Mouse (Mus musculus) heart, adult 2 months (tissue): ENCODE measurements around the gene Oprm1.

Experiments
- CTCF ChIP-seq: fragments of 200-600 bp; IDR thresholded peaks from 2 replicates; pipeline ENCODE4 v1.8.1; 2022; ENCODE audit warnings: antibody characterized with exemption, mild to moderate bottlenecking, moderate library complexity
- POLR2A ChIP-seq: fragments of 200-500 bp; IDR thresholded peaks from 2 replicates; pipeline ENCODE4 v1.6.1; 2011; ENCODE audit warnings: mild to moderate bottlenecking, low read depth, low read length, control low read depth; ENCODE audit not compliant: insufficient read depth

GRCm38 (mm10) chr10:6916545-6917257 lies 158.4 kb downstream of the Oprm1 start:
- no peak for TF ChIP-seq CTCF
- no peak for TF ChIP-seq POLR2A
